Mouse (Mus musculus) liver, adult 2 months (tissue): ENCODE measurements around the gene Zic5.

Experiments used
- CTCF ChIP-seq: fragments of 200-500 bp; IDR thresholded peaks from 2 replicates; pipeline ENCODE4 v1.5.1; 2011; ENCODE audit warnings: low read depth, low read length, control low read depth
- POLR2A ChIP-seq: fragments of 200-500 bp; IDR thresholded peaks from 2 replicates; pipeline ENCODE4 v1.6.1; 2011; ENCODE audit warnings: low read length, control low read depth; ENCODE audit not compliant: insufficient read depth; ENCODE audit errors: extremely low read depth

DNA sequence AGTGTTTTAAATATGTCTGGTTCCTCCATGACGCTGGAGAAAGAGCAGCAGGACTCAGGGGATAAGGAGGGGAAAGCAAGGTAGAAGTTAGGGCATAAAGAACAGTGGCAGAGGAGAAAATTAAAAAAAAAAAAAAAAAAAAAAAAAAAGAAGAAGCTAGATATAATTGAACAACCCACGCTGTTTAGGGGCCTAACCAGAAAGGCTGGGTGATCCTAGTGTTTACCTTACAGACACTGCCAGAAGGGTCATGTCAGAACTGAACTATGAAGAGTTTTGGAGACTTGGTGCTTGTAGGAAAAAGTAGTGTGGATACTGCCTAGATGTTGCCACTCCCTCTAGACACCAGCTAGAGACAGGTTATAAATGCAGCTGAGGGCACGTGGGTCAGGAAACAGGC is 4.0 kb downstream of the Zic5 start:
- TF ChIP-seq POLR2A: no peak
- no peak for TF ChIP-seq CTCF
